14 mouse cellular contexts compared by ENCODE assay signal in genomic region chr2:21632136-21632535, GRCm38 (mm10).
"Had no signal": no experiment of that assay in that cellular context is flagged by ENCODE, and none has a peak within 500 bp of the region (broad histone marks: within the 10 kb centered on the region; RNA-seq: fewer than 3 reads in every experiment).

No protein-coding gene starts in this region.

- H3K4me1 ChIP-seq: limb, embryonic 13.5 days; neural tube, embryonic 15.5 days had no signal

- DNase-seq: kidney, postnatal 36 days; left cerebral cortex, postnatal 4 days; lung, adult 18-20 months; lung, postnatal 36 days; right cerebral cortex, adult 18-20 months; right cerebral cortex, postnatal 25 days; thymus, postnatal 4 days had no signal

- H3K4me2 ChIP-seq: limb, embryonic 13.5 days; midbrain, embryonic 13.5 days; neural tube, embryonic 15.5 days had no signal

- H3K27ac ChIP-seq: limb, embryonic 13.5 days; liver, embryonic 14.5 days; midbrain, embryonic 13.5 days; neural tube, embryonic 15.5 days; stomach, postnatal 0 days had no signal

- H3K4me3 ChIP-seq: limb, embryonic 13.5 days; midbrain, embryonic 13.5 days; myocyte; neural tube, embryonic 15.5 days had no signal

- ATAC-seq: lung, postnatal 0 days; midbrain, embryonic 13.5 days had no signal

- H3K27me3 ChIP-seq: limb, embryonic 13.5 days; midbrain, embryonic 13.5 days; neural tube, embryonic 15.5 days had no signal

- H3K36me3 ChIP-seq: limb, embryonic 13.5 days; midbrain, embryonic 13.5 days; neural tube, embryonic 15.5 days had no signal

- H3K9me3 ChIP-seq: limb, embryonic 13.5 days; midbrain, embryonic 13.5 days; neural tube, embryonic 15.5 days had no signal

- H3K9ac ChIP-seq: limb, embryonic 13.5 days; liver, embryonic 14.5 days; midbrain, embryonic 13.5 days; neural tube, embryonic 15.5 days had no signal
